Mouse (Mus musculus) testis, adult 2 months (tissue): Measurements from ENCODE around the gene Utp14a. TPM values are rescaled to one million over a fixed set of nuclear protein-coding genes. Genes with fewer than 3 reads are reported as not detected.

Source experiments
- H3K27ac ChIP-seq: fragments of 200-500 bp; 2 replicates; pipeline ENCODE4 v1.5.1; 2012; ENCODE audit warnings: low read depth, low read length; ENCODE audit not compliant: control insufficient read depth, insufficient read depth
- H3K27me3 ChIP-seq: fragments of 200-500 bp; 2 replicates; pipeline ENCODE4 v1.6.1; 2012; ENCODE audit warnings: mild to moderate bottlenecking, low read length, moderate library complexity; ENCODE audit not compliant: control insufficient read depth, insufficient read depth
- H3K36me3 ChIP-seq: fragments of 200-500 bp; 2 replicates; pipeline ENCODE4 v1.6.1; 2012; ENCODE audit warnings: mild to moderate bottlenecking, low read length; ENCODE audit not compliant: control insufficient read depth, insufficient read depth
- H3K4me1 ChIP-seq: fragments of 200-500 bp; 2 replicates; pipeline ENCODE4 v1.6.1; 2012; ENCODE audit warnings: low read length; ENCODE audit not compliant: control insufficient read depth, insufficient read depth
- H3K4me3 ChIP-seq: fragments of 200-500 bp; 2 replicates; pipeline ENCODE4 v1.5.1; 2012; ENCODE audit warnings: low read depth, mild to moderate bottlenecking, low read length, moderate library complexity, mixed read lengths; ENCODE audit not compliant: control insufficient read depth
- CTCF ChIP-seq: fragments of 200-500 bp; IDR thresholded peaks from 2 replicates; pipeline ENCODE4 v1.5.1; 2012; ENCODE audit warnings: low read depth, mild to moderate bottlenecking, inconsistent platforms, low read length, moderate library complexity; ENCODE audit not compliant: control insufficient read depth, insufficient read depth, insufficient replicate concordance
- POLR2A ChIP-seq: fragments of 200-500 bp; IDR thresholded peaks from 2 replicates; pipeline ENCODE4 v1.6.1; 2012; ENCODE audit warnings: low read depth, mild to moderate bottlenecking, inconsistent platforms, low read length, moderate library complexity; ENCODE audit not compliant: control insufficient read depth
- polyA plus RNA-seq: library from polyadenylated mRNA; depleted of rRNA; stranded (reverse); fragments of >200 nt; gene quantifications from 2 replicates; pipeline ENCODE4 v1.2.3, GENCODE M21; 2012

Utp14a gene
- polyA plus RNA-seq, 1 experiment, result 2.1 TPM

DNA sequence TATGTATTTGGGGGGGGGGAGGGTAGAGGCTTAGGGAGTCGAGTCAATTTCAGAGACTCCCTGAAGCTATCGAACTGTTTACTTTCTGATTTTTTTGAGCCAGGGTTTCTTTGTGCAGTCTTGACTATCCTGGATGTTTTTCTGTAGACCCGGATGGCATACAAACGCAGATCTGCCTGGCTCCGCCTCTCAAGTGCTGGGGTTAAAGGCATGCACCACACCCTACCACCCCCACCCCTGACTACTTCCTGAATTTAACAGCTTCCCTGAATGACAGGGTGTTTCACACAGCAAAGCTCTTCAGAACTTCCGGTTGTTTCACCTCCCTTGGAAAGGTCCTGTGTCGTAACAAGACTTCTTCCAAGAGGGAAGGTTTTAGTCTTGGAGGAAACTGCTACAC lies 22.2 kb upstream of the Utp14a start:
- Histone ChIP-seq H3K4me1 (no peaks in the 10 kb centered on the region), H3K36me3 (no peaks in the 10 kb centered on the region), H3K4me3 (no peak overlapping the region), H3K27ac (no peak overlapping the region), H3K27me3 (no peaks in the 10 kb centered on the region)
- TF ChIP-seq POLR2A, result no peak
- TF ChIP-seq CTCF, result no peak

DNA sequence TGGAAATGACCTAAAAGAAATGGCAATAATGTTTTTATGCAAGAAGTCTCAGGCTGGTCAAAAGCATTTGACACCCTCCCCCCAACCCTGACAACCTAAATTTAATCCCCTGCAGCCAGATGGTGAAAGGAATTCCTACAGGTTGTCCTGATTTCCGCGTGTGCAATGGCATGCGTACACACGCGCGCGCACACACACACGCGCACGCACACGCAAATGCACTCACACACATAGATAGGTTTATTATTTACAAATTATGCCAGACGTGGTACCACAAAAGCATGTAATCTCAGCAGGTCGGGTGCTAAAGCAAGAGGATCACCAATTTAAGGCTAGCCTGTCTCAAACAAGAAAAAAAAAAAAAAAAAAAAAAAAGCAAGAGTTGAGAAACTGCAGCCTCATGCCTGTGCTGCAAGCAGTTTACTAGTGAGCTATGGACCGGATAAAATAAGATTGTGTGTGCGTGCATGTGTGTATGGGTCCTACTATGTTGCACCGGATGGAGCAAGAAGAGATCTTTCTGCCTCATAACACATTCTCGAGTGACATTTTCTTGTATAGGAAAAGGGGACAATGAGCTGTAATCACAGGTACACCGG lies 733 bp upstream of the Utp14a start:
- H3K4me3 ChIP-seq, result peak overlapping the region; percentile 88
- H3K36me3 ChIP-seq, result no peaks in the 10 kb centered on the region
- no peaks in the 10 kb centered on the region for H3K27me3 ChIP-seq
- H3K4me1 ChIP-seq, result peaks cover 2% of the 10 kb centered on the region; the same call in 1 of the 2 replicates
- no peak for TF ChIP-seq CTCF
- no peak for TF ChIP-seq POLR2A
- peak overlapping the region; percentile 57 for H3K27ac ChIP-seq

DNA sequence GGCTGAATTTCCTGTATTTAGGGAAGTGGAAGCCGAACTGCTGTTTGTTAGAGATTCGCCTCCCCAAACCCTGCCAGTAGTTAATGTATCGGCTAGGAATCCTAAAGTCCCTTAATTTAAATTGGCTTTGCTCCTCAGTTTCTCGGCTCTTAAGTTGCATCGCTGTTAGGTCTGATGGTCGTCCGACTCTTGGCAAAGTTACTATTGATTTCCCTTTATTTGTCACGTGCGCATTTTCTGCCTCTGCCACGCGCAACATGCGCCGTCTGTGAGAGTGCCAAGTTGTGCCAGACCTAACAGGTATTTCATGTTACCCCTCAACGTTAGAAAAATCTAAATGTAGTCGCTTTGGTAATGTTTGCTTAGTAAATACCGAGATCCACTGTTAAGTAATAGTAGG lies 349 bp downstream of the Utp14a start:
- Histone ChIP-seq H3K4me3 (peak overlapping the region; percentile 88), H3K4me1 (peaks cover 2% of the 10 kb centered on the region; the same call in 1 of the 2 replicates), H3K36me3 (no peaks in the 10 kb centered on the region), H3K27me3 (no peaks in the 10 kb centered on the region), H3K27ac (peak overlapping the region; percentile 29)
- TF ChIP-seq POLR2A (no peak), CTCF (no peak)

DNA sequence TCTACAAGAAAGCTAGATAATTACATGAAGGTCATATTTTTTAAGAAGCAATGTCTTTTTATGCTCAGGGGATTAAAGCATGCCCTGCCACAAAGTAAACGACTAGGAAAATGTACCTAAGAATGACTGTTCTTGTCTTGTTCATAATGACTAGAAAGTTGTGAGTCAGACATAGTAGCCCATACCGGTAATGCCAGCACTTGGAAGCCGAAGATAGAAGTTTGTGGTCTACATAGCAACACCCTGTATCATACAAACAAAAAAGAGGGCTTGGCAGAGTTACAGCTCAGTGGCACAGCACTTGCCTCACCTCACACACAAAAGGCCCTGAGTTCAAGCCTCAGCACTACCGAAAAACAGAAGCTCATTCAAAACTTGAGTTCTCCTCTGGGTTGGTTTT lies 15.0 kb downstream of the Utp14a start:
- Histone ChIP-seq H3K27me3 (no peaks in the 10 kb centered on the region), H3K27ac (no peak overlapping the region), H3K4me1 (no peaks in the 10 kb centered on the region), H3K36me3 (no peaks in the 10 kb centered on the region), H3K4me3 (no peak overlapping the region)
- TF ChIP-seq POLR2A (no peak), CTCF (no peak)

DNA sequence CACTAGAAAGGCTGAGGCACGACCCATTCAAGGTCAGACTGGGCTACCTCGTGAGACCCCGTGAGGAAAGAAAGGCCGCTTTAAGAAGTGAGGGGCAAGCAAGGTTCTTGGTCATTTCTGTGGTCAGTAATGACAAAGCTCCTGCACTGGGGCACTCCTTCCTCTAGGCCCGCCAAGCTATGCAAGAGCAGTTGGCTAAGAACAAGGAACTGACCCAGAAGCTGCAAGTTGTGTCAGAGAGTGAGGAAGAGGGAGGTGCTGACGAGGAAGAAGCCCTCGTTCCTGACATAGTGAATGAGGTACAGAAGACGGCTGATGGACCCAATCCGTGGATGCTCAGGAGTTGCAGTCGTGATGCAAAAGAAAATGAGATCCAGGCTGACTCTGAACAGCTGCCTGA lies 18.0 kb downstream of the Utp14a start:
- Histone ChIP-seq H3K4me3 (no peak overlapping the region), H3K27me3 (no peaks in the 10 kb centered on the region), H3K4me1 (no peaks in the 10 kb centered on the region), H3K27ac (no peak overlapping the region), H3K36me3 (no peaks in the 10 kb centered on the region)
- no peak for TF ChIP-seq POLR2A
- no peak for TF ChIP-seq CTCF

DNA sequence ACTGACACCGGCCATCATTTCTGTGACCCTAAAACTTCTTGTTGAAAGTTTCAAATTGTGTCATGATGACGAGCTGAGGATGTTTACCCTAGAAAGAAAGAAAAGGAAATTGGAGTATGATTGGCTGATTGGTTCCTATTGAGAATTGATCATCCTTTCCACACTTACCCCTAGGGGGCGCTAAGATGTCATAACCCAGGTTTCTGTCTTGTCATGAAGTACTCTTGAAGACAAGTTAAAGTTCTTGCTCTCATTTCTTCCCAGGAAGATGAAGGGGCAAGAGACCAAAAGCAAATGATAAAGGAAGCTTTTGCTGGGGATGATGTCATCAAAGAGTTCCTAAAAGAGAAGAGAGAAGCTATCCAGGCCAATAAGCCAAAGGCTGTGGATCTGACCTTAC lies 21.4 kb downstream of the Utp14a start:
- TF ChIP-seq POLR2A (no peak), CTCF (no peak)
- no peaks in the 10 kb centered on the region for H3K27me3 ChIP-seq
- no peak overlapping the region for H3K4me3 ChIP-seq
- H3K27ac ChIP-seq, result no peak overlapping the region
- H3K36me3 ChIP-seq, result no peaks in the 10 kb centered on the region
- no peaks in the 10 kb centered on the region for H3K4me1 ChIP-seq

DNA sequence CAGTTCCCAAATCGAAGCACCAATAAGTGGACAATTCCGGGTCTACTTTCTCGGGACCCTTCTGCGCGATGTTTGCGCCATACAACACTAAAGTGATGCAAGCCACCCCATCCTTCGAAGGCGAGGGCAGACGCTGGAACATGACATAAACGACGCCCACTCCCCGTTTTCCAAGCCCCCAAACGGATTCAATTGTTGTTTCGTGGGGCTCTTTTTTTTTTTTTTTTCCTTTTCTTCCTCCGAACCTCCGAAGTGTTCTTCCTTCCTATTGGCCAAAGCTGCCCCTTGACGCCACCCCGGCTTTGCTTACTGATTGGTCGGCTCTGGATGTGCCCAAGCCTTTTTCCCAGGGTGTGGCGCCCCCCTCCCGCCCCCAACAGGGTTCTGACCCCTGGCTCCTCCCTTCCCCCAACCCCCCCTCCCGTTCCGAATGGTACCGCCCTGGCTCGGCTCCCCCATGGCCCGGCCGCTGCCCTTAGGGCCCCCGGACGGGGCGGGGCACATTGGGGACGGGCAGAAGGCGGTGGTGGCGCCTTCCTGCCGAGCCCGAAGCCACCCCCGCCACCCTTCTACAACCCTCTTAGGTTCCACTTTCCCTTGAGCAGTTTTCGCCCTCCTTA lies 27.8 kb downstream of the Utp14a start:
- Histone ChIP-seq H3K36me3 (no peaks in the 10 kb centered on the region), H3K27ac (peak overlapping the region; percentile 90), H3K4me1 (peaks cover 8% of the 10 kb centered on the region), H3K27me3 (no peaks in the 10 kb centered on the region), H3K4me3 (peak overlapping the region; percentile 85)
- TF ChIP-seq POLR2A (no peak), CTCF (no peak)
